Mouse (Mus musculus) myocyte (in vitro differentiated cells): ENCODE results near the gene Prpf8.

Experiments used
- E2F4 ChIP-seq: IDR thresholded peaks from one replicate; pipeline ENCODE4 v1.6.1; 2011; ENCODE audit warnings: mild to moderate bottlenecking, control low read depth, moderate library complexity; ENCODE audit not compliant: insufficient read depth
- MAX ChIP-seq: IDR thresholded peaks from one replicate; pipeline ENCODE4 v1.6.1; 2011; ENCODE audit warnings: low read depth, mild to moderate bottlenecking, control low read depth
- MYOG ChIP-seq, 3 experiments: IDR thresholded peaks; one replicate each; pipeline ENCODE4 v1.6.1; 2011; ENCODE audit warnings: control low read depth in 2 of 3, low read depth in 2 of 3, mild to moderate bottlenecking in 2 of 3; ENCODE audit not compliant: insufficient read length in 2 of 3, control insufficient read depth in 1 of 3, insufficient read depth in 1 of 3
- POLR2A ChIP-seq: IDR thresholded peaks from one replicate; pipeline ENCODE4 v1.6.1; 2011; ENCODE audit warnings: low read depth, mild to moderate bottlenecking, control low read depth, moderate library complexity; ENCODE audit not compliant: insufficient read length
- POLR2AphosphoS2 ChIP-seq: IDR thresholded peaks from one replicate; pipeline ENCODE4 v1.6.1; 2011; ENCODE audit warnings: low read depth, control low read depth; ENCODE audit not compliant: insufficient read length
- SRF ChIP-seq: IDR thresholded peaks from one replicate; pipeline ENCODE4 v1.6.1; 2011; ENCODE audit warnings: low read depth; ENCODE audit not compliant: control insufficient read depth, insufficient read length
- TCF12 ChIP-seq: IDR thresholded peaks from one replicate; pipeline ENCODE4 v1.6.1; 2011; ENCODE audit warnings: mild to moderate bottlenecking, control low read depth; ENCODE audit not compliant: poor library complexity, insufficient read depth, severe bottlenecking
- USF1 ChIP-seq: IDR thresholded peaks from one replicate; pipeline ENCODE4 v1.6.1; 2011; ENCODE audit warnings: low read depth, mild to moderate bottlenecking, control low read depth, moderate library complexity

- TF ChIP-seq POLR2A, result no peak
- TF ChIP-seq SRF, result no peak
- TF ChIP-seq USF1, result no peak
- TF ChIP-seq TCF12, result no peak
- TF ChIP-seq MAX, result no peak
- TF ChIP-seq MYOG (IDR thresholded peaks at IDR 0.05; ENCODE audit: control insufficient read depth in 1 of 3, insufficient read depth in 1 of 3, insufficient read length in 2 of 3, low read depth in 2 of 3), result no peak
- TF ChIP-seq POLR2AphosphoS2, result no peak
- no peak for TF ChIP-seq E2F4
Observed at GRCm38 (mm10) chr11:75449695-75450094, 36.9 kb upstream of the Prpf8 start.
